Mouse (Mus musculus): ENCODE data around the gene Wdfy3. TPM values are rescaled to one million over a fixed set of nuclear protein-coding genes. Genes with fewer than 3 reads are reported as not detected.

The Wdfy3 gene
- polyA plus RNA-seq, 1 experiment, result 24.7 TPM

GRCm38 (mm10) chr5:101832991-101833390 lies 236.7 kb downstream of the Wdfy3 start:
- no peak for DNase-seq (ENCODE audit: low spot score)

DNA sequence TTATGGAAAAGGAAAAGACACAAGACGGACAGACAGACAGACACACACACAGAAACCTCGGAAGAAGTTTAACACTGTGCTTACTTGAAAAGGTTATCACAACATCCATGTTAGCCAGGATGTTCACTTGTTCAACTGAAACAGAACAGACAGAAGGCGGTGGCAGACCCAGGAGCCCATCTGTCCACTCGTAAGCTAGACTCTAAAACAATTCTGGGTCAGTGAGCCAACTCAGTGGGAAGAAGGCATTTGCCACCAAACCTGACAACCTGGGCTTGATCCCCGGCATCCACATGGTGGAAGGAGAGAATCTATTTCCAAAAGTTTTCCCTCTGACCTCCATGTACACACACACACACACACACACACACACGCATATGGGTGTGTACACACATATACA lies 237.7 kb downstream of the Wdfy3 start:
- no peak for DNase-seq (ENCODE audit: low spot score)

GRCm38 (mm10) chr5:101830180-101830579 lies 239.5 kb downstream of the Wdfy3 start:
- DNase-seq (ENCODE audit: low spot score), result no peak

DNA sequence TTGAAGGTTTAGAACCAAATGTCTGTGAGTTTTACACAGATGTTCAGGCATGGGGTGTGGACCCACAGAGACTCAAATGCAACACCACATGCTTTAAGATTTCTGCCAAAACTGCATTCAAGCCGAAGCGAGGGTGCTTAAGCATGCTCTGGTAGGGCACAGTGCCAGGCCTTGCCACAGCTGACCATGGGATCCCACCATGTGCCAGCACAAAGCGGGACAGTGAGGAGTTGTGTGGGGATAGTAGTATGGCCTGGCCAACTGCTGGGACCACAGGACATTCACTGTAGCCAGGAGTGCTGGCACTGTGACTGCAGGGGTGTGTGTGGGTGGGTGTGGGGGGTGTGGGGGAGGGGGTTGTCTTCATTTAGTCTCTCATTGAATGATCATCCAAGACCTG lies 240.8 kb downstream of the Wdfy3 start:
- no peak for DNase-seq (ENCODE audit: low spot score)

DNA sequence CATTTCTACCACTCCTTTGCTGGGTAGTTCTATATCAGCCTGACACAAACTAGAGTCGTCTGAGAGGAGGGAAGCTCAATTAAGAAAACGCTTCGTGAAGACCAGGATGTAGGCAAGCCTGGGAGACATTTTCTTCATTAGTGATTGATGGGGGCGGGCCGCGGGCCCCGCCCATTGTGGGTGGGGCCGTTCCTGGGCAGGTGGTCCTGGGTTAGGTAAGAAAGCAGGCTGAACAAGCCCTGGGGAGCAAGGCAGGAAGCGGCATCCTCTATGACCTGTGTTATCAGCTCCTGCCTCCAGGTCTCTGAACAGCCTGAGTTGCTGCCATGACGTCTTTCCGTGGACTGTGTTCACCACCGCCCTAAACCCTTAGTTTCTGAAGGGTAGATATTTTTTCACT lies 242.2 kb downstream of the Wdfy3 start:
- DNase-seq (ENCODE audit: low spot score), result no peak

DNA sequence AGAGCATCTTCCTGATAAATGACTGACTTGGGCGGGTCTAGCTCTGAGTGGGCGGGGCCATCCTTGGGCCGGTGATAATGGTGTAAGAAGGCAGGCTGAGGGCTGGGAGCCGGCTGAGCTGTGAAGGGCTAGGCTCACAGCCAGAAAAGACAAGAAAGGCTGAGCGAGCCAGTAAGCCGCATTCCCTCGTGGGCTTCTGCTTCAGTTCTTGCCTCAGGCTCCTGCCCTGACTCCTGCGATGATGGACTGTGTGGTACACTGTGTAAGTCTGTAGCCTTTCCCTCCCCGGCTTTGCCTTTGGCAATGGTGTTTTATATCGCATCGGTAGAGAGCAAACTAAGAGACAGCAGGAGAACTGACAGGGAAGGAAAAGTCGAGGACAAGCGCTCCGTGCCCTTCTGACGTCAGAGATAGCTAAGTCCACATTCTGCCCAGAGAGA lies 243.2 kb downstream of the Wdfy3 start:
- no peak for DNase-seq (ENCODE audit: low spot score)

DNA sequence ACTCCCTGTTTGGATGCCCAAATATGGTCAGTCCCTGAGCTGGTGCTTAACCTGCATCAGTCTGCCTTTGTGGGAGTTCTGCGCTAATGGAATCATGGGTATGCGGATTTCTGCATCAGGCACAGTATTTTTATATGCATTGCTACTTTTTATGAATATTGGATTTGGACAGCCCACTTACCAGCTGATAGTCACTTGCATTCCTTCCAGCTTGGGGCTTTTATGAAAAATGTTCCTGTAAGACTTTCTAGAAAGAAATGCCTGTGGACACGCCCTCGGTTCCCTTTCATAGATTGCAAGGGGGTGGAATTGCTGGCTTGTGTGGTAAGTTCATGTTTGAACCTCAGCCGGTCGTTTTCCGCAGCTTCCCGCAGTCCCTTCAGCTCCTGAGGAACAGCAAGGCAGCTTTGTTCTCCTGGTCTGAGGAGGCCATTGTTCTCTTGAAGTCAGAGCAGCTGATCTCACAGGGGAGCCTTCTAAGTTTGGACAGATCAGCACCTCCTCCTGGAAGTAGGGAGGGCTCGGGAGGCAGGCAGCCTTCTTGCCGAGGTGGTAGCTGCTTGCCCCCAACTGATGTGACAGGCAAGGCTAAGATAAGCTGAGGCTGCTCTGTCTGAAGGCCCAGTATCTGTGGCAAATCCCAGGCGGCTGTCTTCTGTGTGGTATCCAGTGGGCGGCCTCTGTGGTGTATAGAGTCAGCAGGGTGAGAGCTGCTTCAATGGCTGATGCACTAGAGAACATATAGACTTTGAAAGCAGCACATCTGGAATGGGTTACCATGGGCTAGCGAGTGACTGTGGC lies 244.4 kb downstream of the Wdfy3 start:
- DNase-seq (ENCODE audit: low spot score), result no peak

- no peak for DNase-seq (ENCODE audit: low spot score)
Measured at GRCm38 (mm10) chr5:101822311-101822670, 247.4 kb downstream of the Wdfy3 start.

DNA sequence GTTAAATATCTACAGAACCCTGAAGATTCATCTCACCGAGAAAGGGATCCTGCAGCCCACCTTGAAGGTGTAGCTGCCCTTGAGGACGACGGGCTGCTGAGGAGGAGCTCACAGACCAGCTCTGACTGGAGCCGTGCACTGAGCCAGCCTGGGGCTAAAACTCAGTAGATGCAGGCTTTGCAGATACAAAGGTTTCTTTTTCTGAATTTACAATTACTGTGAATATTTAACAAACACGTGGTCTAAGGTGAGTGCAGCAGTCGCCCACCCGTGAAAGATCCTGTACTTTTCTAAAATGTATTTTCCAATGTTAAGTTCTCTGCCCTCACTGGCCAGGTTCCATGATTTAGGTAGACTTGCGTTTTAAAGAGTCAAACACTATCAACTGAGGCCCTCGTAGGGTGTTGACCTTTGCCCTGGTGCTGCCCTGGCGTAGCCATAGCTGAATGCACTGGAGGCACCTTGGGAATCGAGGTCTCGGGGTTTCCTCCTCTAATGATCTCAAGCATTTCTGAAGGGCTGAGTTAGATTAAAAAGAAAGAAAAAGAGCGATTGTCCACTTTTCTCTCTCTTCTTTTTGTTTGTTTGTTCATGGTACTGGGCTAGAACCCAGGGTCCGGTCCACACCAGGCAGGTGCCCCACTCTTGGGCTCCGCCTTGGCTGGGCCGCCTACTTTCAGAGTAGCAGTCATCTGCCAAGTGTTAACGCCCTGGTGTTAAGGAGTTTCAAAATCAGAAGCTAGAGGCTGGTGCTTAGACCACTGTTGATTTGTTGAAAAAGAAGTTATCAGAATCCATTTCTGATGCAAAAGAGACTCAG lies 248.0 kb downstream of the Wdfy3 start:
- no peak for DNase-seq (ENCODE audit: low spot score)

DNA sequence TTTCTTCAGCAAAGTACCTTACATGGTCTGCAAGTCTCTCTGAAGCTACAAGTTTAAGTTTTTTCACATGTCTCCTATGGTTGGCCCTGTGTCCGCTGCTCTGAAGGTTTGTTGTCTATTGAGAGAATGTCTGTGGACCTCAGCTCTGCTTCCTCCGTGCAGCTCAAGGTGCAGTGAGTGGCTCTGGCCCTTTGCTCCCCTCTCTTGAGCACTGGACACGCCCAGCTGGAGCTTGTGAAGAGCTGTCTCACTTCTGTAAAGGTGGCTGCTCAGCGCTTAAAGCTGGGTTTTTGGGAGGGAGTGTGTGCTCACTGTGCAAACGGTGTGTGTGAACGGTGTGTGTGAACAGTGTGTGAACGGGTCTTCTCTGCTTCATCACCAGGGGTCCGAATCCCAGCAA lies 248.7 kb downstream of the Wdfy3 start:
- no peak for DNase-seq (ENCODE audit: low spot score)

DNA sequence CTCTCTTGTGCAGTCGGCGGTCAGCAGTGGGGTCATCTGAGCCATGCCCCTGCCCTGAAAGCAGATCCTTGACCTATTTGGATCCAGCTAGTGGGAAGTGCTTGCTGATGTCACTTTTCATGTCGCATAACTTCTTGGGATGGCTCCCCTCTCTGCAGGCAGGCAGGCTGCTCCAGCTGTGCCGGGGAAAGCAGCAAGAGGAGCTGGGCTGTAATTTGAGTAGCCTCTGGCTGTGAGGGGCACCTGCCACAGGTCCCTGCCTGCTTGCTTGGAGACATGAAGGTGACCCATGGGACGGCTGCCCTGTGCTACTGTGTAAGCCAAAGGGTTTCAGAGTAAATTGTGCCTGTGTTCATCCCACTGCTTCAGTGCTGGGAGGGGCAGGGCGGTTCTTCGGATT lies 249.9 kb downstream of the Wdfy3 start:
- no peak for DNase-seq (ENCODE audit: low spot score)

GRCm38 (mm10) chr5:101819216-101819615 lies 250.5 kb downstream of the Wdfy3 start:
- no peak for DNase-seq (ENCODE audit: low spot score)

DNA sequence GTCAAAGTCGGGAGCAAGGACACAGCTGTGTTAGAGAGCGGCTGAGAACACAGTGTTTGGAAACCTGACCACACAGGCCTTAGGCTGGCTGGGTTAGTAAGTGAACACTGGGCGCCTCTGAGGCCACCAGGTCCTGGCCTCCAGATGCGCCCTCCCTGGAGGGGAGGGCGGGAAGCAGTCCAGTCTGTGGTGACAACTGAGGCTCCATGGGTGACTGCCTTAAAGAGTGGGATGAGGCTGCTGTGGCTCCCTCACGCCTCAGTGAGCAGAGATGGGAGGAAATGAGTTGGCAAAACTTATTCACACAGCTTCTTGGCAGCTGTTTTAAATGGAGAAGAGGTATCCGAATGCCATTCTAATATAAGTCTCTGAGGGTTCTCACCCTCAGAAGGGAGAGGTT lies 252.9 kb downstream of the Wdfy3 start:
- no peak for DNase-seq (ENCODE audit: low spot score)

GRCm38 (mm10) chr5:101811296-101812169 lies 258.2 kb downstream of the Wdfy3 start:
- no peak for DNase-seq (ENCODE audit: low spot score)

DNA sequence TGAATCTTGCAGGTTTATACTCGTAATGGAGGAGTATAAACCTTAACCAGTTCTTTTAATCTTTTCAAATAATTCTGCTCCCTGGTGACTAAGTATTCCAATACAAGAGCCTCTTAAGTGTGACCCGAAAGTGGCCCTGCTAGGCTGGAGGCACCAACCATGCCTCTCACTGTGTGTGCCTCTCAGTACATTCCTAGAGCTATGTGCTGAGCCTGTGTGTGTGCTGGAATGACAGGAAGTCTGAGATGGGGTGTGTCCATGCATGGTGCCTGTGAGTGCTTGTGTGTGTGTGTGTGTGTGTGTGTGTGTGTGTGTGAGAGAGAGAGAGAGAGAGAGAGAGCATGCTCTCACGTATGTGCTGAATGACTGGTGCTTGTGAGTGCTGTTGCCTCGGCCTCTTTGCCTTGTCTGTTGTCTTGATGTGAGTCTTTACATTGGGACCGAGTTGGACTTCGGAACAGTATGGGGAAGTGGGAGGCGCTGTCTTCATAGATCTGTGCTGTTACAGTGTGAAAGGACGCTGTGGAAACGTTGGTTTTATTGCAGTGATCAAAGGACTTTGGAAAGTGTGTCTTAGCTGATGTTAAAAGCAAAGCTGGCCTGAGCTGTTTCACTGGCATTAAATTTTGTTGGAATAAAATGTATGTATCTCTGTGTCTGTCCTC lies 267.2 kb downstream of the Wdfy3 start:
- no peak for DNase-seq (ENCODE audit: low spot score)

- DNase-seq (ENCODE audit: low spot score), result no peak
Measured at GRCm38 (mm10) chr5:101801891-101802290, 267.8 kb downstream of the Wdfy3 start.

DNA sequence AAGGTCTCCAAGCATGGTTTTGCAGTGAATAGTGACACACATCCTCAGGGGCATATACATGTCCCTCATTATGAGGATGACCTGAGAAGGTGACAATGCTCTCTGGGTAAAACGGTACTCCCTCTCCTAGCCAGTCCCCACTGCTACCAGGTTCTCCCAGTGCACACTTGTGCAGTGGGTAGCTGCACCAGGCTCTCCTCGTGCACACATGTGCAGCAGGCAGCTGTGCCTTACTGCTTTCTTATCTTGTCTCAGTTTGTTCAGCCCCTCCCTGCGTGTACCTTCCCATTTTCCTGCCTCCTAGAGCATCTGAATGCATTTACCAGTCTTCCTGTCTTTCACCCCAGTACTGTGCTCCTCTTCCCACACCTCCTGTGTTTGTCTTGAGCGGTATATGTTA lies 277.1 kb downstream of the Wdfy3 start:
- DNase-seq (ENCODE audit: low spot score), result no peak

DNA sequence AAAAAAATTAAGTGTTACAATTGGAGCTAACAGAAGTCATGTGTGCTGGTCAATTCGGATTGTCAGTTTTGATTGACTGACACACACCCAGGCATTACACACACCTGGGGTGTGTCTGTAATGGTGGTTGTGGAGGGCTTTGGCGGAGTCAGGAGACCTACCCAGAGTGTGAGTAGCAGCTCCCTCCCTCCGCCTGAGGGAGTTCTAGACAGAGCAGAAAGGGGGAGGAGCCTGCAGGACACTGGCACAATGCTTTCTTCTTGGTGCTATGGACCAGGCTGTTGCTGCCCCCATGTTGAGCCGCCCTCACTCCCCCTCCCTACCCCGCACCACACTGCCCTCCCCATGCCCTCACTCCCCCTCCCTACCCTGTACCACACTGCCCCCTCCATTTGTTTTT lies 279.2 kb downstream of the Wdfy3 start:
- DNase-seq (ENCODE audit: low spot score), result no peak

GRCm38 (mm10) chr5:101789770-101790169 lies 280.0 kb downstream of the Wdfy3 start:
- DNase-seq (ENCODE audit: low spot score), result no peak

- no peak for DNase-seq (ENCODE audit: low spot score)
Measured at GRCm38 (mm10) chr5:101785921-101786614, 283.7 kb downstream of the Wdfy3 start.

DNA sequence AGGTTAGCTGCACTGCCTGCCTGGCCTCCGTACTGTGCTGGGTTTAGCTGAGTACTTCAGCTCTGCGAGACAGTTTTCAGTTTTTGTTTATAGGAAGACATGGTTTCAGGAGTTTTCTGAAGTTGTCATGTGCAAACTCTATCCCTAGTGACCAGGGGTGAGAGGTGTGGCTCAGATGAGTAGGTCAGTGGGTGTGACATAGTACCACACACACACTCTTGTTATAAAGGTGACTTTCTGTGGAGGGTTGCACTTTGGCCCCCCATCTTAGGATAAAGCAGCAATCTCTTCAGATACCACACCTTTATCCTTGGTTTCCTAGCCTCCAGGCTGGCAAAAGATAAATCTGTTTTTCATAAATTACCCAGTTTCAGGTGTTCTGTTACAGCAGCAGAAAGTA lies 284.9 kb downstream of the Wdfy3 start:
- no peak for DNase-seq (ENCODE audit: low spot score)
